ENCODE assay signal across 10 mouse cellular contexts in the genomic region with DNA sequence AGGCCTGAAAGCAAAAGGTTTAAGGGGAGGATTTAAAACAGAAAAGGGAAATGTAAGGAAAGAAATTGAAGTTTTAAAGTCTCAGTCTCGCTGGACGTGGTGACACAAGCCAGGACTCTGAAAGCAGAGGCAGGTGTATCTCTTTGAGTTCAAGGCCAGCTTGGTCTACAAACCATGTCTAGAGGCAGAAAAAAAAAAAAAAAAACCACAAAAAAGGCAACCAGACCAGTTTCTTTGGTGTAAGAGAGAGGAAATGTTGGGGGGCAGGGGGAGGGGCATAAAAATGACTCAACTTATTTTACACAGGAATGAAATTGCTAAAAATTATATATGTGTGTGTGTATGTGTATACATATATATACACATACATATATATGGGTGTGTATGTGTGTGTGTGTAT. TPM values are rescaled to one million over a fixed set of nuclear protein-coding genes. Genes with fewer than 3 reads are reported as not detected.
A peak's percentile ranks its signal among the peaks of the same experiment; 100 is the strongest.
DNase-seq lines count a peak whose midpoint lies in the region; ATAC-seq and TF ChIP-seq lines count a peak whose summit lies in the region.
"Had no signal": no experiment of that assay in that cellular context is flagged by ENCODE, and none has a peak within 500 bp of the region (broad histone marks: within the 10 kb centered on the region; RNA-seq: fewer than 3 reads in every experiment).

No protein-coding gene starts in this region.

- intact Hi-C loops in left cerebral cortex, postnatal 10 days (cut with DNase I) = loop anchor here (5.0 kb wide), 1 partner anchor 42 kb away; a partner anchor contains a TSS

- peaks cover 8% of the 10 kb centered on the region for H3K4me1 ChIP-seq in lung, embryonic 16.5 days (replicated peaks; ENCODE audit: control insufficient read depth, insufficient read depth, low read length)
- peaks cover 25% of the 10 kb centered on the region for H3K4me1 ChIP-seq in hindbrain, embryonic 14.5 days (replicated peaks; ENCODE audit: control insufficient read depth, insufficient read depth, low read length)

- no peak overlapping the region for H3K27ac ChIP-seq in lung, embryonic 16.5 days (ENCODE audit: low read length)
- H3K27ac ChIP-seq in hindbrain, embryonic 14.5 days = no peak overlapping the region
- H3K27ac ChIP-seq: layer of hippocampus, adult 2 months had no signal

- peaks cover 33% of the 10 kb centered on the region for H3K79me2 ChIP-seq in myocyte (ENCODE audit: control insufficient read depth, insufficient read depth)

- WGBS in lung, embryonic 16.5 days = 44% methylated on average over 2 of the region's 2 CpGs
- 64% methylated on average over 2 of the region's 2 CpGs for WGBS in hindbrain, embryonic 14.5 days

- no peaks in the 10 kb centered on the region for H3K27me3 ChIP-seq in lung, embryonic 16.5 days (ENCODE audit: control insufficient read depth, insufficient read depth, low read depth, low read length)
- H3K27me3 ChIP-seq in hindbrain, embryonic 14.5 days (ENCODE audit: control insufficient read depth, insufficient read depth, low read length) = no peaks in the 10 kb centered on the region
- no peaks in the 10 kb centered on the region for H3K27me3 ChIP-seq in myocyte (ENCODE audit: control insufficient read depth, insufficient read depth, insufficient read length)

- peak; percentile 31 for DNase-seq in cerebellum, adult 9-10 months
- no peak for DNase-seq in cerebellum, postnatal 14 days
- DNase-seq in lung, postnatal 10 days = no peak
- no peak for DNase-seq in hindbrain, embryonic 14.5 days (ENCODE audit: low spot score)
- DNase-seq in left cerebral cortex, postnatal 10 days (ENCODE audit: extremely low spot score in 1 of 2, low spot score in 2 of 2) = no peak
- DNase-seq in right cerebral cortex, postnatal 14 days = no peak
- DNase-seq: adrenal gland, postnatal 25 days had no signal

- H3K4me2 ChIP-seq in lung, embryonic 16.5 days (ENCODE audit: low read depth, low read length) = peak overlapping the region; percentile 79
- peak overlapping the region; percentile 74; the same call in 1 of the 2 replicates for H3K4me2 ChIP-seq in hindbrain, embryonic 14.5 days (replicated peaks)
- H3K4me2 ChIP-seq in myocyte (ENCODE audit: low read depth) = peak overlapping the region; percentile 90

- TF ChIP-seq POLR2A in myocyte (IDR thresholded peaks at IDR 0.05; ENCODE audit: insufficient read length, low read depth) = no peak

- peak overlapping the region; percentile 84; the same call in 1 of the 2 replicates for H3K4me3 ChIP-seq in lung, embryonic 16.5 days (ENCODE audit: low read length)
- no peak overlapping the region for H3K4me3 ChIP-seq in hindbrain, embryonic 14.5 days (replicated peaks; ENCODE audit: low read length)
- peak overlapping the region; percentile 88 for H3K4me3 ChIP-seq in myocyte

- H3ac ChIP-seq in myocyte (ENCODE audit: control insufficient read depth, insufficient read length) = no peak overlapping the region

- H3K9me3 ChIP-seq in lung, embryonic 16.5 days (ENCODE audit: control insufficient read depth, low read length) = no peaks in the 10 kb centered on the region
- H3K9me3 ChIP-seq in hindbrain, embryonic 14.5 days (ENCODE audit: control insufficient read depth, low read length) = no peaks in the 10 kb centered on the region

- no peaks in the 10 kb centered on the region for H3K36me3 ChIP-seq in lung, embryonic 16.5 days (ENCODE audit: control insufficient read depth, insufficient read depth, low read length)
- no peaks in the 10 kb centered on the region for H3K36me3 ChIP-seq in hindbrain, embryonic 14.5 days (replicated peaks; ENCODE audit: control insufficient read depth, insufficient read depth)
- no peaks in the 10 kb centered on the region for H3K36me3 ChIP-seq in myocyte (ENCODE audit: control insufficient read depth, insufficient read depth)

- ATAC-seq in lung, embryonic 16.5 days (ENCODE audit: low read depth) = no peak
- ATAC-seq in hindbrain, embryonic 14.5 days (ENCODE audit: low FRiP score) = no peak

- no peak overlapping the region for H3K9ac ChIP-seq in lung, embryonic 16.5 days (ENCODE audit: low read length)
- no peak overlapping the region for H3K9ac ChIP-seq in hindbrain, embryonic 14.5 days

TF ChIP-seq in myocyte, 11 proteins besides CTCF, POLR2A, EP300 and RAD21:
- TF ChIP-seq TCF3 (IDR thresholded peaks at IDR 0.05; ENCODE audit: insufficient read length, low read depth) (no peak), SRF (IDR thresholded peaks at IDR 0.05; ENCODE audit: control insufficient read depth, insufficient read length, low read depth) (no peak), E2F4 (IDR thresholded peaks at IDR 0.05; ENCODE audit: insufficient read depth) (no peak), TCF12 (IDR thresholded peaks at IDR 0.05; ENCODE audit: insufficient read depth, poor library complexity, severe bottlenecking) (no peak), MYOD1 (IDR thresholded peaks at IDR 0.05; ENCODE audit: control insufficient read depth in 1 of 3, insufficient read length in 2 of 3, low read depth in 2 of 3) (no peak), MYOG (IDR thresholded peaks at IDR 0.05; ENCODE audit: control insufficient read depth in 1 of 3, insufficient read depth in 1 of 3, insufficient read length in 2 of 3, low read depth in 2 of 3) (no peak), MAX (IDR thresholded peaks at IDR 0.05; ENCODE audit: low read depth) (no peak), CEBPB (IDR thresholded peaks at IDR 0.05; ENCODE audit: insufficient read depth, poor library complexity, severe bottlenecking) (no peak), USF1 (IDR thresholded peaks at IDR 0.05; ENCODE audit: low read depth) (no peak), POLR2AphosphoS2 (IDR thresholded peaks at IDR 0.05; ENCODE audit: insufficient read length, low read depth) (no peak), REST (IDR thresholded peaks at IDR 0.05; ENCODE audit: insufficient read depth, insufficient read length) (no peak)

RNA-seq across cellular contexts. Expression of a gene that starts 1.3 kb away (rescaled TPM):
- 28.1 and 28.7 TPM in 2 replicates for polyA plus RNA-seq in lung, embryonic 16.5 days (2015; fragmentation: Nextera tagmentation; extraction: Ambion mirVana)
- 34.3 and 40.2 TPM in 2 replicates for polyA plus RNA-seq in hindbrain, embryonic 14.5 days (2014; fragmentation: Nextera tagmentation; extraction: Ambion mirVana)
- 7.9 TPM for polyA plus RNA-seq in myocyte (2012; fragmentation: generic; extraction: Trizol)
- 10 to 100 TPM; 38.4 to 39.2 TPM for total RNA-seq in left cerebral cortex, postnatal 10 days (2021)

RNA-seq across cellular contexts. Expression of a gene that starts 42.4 kb away (rescaled TPM):
- 36.7 and 40.4 TPM in 2 replicates for polyA plus RNA-seq in lung, embryonic 16.5 days (2015; fragmentation: Nextera tagmentation; extraction: Ambion mirVana)
- 27.7 and 32.0 TPM in 2 replicates for polyA plus RNA-seq in hindbrain, embryonic 14.5 days (2014; fragmentation: Nextera tagmentation; extraction: Ambion mirVana)
- 19.7 TPM for polyA plus RNA-seq in myocyte (2012; fragmentation: generic; extraction: Trizol)
- total RNA-seq in left cerebral cortex, postnatal 10 days (2021) = 10 to 100 TPM; 28.4 to 31.7 TPM
